Mouse (Mus musculus) c-Kit-positive CD71-positive TER-119-negative erythroid progenitor cells, embryonic 14.5 days (primary cell): ENCODE measurements around the gene Lrmda.

ENCODE experiments used
- DNase-seq: peaks from one replicate; pipeline ENCODE4 v3.0.0-alpha.2; 2013; ENCODE audit warnings: low read depth

Gene Lrmda

GRCm38 (mm10) chr14:22649985-22650984 lies 630.8 kb downstream of the Lrmda start:
- no peak for DNase-seq

GRCm38 (mm10) chr14:22651131-22651952 lies 631.8 kb downstream of the Lrmda start:
- DNase-seq = no peak

DNA sequence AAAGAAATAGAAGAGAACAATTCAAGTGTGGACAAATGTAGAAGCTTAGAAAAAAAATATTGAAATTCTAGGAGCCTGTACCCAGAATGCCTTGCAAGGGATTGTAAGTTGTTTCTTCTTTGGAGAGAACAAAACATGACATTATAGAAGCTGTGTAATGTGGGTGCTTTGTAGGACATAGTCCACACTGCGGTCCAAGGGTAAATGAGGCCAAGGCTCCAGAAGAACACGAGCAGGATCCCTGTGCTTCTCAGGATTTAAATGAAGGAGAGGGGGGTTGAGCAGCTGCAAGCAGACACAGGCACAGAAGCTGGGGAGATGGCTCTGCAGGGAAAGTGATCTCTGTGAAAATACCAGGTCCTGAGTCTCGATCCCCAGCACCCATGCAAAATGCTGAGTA lies 643.0 kb downstream of the Lrmda start:
- no peak for DNase-seq

DNA sequence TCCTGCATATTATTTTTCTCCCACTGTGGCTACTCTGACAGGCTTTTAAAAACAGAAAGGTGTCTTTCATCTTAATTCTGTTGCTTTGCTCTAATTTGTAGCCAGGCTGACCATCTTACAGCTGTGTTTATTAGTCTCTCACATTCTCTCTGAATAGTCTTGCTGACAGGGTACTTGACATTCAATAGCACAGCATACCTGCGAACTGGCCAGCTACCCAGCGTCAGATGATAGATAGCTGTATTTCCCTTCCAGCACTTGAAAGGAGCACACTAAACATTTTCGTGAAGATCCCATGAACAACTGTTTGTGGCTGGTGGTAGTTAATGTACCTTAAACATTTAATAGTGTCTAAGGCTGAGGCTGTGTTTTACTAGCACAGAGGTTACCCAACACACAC lies 646.9 kb downstream of the Lrmda start:
- DNase-seq = no peak

DNA sequence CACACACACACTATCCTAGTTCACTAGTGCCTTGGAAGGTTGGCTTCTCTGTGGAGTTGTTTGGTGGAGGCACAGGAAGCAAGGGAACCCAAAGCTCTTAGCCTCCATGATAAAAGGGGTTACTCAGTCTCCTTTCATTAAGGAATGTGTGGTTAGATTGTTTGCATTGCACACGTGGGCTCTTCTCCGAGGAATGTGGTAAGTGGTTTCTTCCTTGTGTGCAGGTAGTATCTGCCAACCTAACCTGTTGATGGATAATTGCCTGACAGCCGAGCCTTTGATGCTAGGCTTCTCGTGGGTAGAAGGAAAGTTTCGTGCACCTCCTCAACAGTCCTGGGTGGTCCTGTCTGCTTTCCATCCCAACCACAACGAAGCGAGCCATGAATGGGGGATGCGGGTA lies 648.8 kb downstream of the Lrmda start:
- DNase-seq = no peak

GRCm38 (mm10) chr14:22668711-22669110 lies 649.2 kb downstream of the Lrmda start:
- no peak for DNase-seq

DNA sequence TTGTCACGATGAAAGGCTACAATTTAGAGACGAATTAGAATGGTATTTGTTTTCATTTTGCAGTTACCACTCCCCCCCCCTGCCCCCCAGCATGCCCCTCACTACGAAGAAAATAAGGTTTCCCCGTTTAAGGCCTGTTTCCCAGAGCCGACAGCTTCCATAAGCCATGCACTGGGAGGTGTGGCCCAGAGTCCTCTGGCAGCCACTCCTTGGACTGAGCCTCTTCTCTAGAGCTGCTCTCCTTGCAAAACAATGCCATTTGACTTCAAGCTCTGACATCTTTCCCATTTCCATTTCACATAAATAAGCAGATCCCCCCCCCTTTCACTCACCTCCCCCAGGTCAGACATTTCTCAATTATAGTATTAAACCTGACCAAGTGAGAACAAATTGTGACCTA lies 654.1 kb downstream of the Lrmda start:
- no peak for DNase-seq

DNA sequence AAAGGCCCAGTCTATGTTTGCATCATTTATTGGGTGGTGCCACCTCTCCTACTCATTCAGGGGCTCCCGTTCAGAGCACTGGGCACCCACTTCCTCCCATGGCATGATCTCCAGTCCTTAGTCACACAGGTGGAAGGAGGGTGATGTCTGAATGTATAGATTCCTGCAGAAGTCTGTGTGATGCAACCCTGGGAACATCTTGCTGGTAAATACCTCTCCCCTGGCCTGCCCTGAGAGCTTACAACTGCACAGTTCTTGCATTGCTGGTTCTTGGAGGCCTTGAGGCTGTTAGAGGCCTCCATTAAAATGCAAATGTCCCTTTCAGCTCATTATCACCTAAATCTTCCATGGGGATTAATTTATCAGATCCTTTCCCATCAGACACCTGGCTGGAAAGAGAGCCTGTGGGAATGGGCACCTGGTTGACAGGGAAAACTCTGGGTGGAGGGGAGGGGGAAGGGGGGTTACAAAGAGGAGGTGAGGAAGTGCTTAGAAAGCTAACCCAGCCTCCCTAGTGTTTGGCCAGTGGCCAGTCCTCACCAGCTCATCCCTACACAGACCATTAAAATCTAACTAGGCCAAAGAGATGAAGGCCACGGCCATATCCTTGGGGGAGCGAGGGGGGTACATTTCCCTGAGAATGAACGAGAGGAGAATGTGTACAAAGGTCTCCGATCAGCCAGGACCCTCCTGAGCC lies 659.6 kb downstream of the Lrmda start:
- DNase-seq = no peak

DNA sequence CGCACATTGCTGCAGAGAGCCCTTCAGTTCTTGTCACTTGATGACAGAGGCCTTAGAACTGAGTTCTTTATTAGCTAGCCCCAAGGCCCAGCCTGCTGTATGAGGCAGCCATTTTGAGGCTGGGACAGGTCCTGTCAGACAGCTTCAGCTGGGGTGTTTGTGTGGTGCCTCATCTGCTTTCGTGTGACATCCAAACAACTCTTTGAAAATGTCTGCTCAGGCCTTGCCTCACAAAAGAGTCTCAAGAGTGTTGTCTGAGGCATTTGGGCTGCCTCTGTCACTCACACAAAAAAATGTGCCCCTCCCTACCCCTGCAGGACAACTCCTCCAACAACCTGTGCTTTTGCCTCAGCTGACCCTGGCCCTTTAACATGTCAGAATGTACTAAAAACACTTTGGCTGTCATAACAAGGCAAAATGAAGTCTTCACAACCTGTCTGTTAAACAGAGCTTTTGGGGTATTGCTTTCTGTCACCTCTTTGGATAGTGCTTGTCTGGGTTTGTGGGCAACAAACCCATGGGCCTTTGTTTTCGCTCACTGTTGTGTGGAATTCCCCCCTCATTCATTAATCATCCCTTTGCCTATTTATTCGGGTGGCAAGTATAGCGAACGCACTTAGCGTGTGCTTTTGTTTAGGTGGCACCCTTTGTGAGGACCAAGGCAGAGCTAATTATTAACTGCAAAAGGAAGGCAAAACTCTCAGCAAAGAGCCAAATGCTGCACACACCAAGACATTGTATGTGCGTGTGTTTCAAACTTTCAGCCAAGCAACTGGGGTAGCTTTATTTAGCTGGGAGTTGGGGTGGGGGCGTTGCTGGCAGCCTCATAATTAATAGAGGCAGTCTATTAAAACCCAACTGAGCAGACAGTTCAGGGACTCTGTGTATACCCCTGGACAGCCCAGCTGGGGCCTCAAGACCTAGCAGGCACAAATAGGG lies 660.5 kb downstream of the Lrmda start:
- DNase-seq = no peak

- no peak for DNase-seq
Observed at GRCm38 (mm10) chr14:22686886-22687285, 667.4 kb downstream of the Lrmda start.

- no peak for DNase-seq
Observed at GRCm38 (mm10) chr14:22688399-22688798, 668.9 kb downstream of the Lrmda start.

GRCm38 (mm10) chr14:22695448-22695847 lies 675.9 kb downstream of the Lrmda start:
- DNase-seq = no peak

DNA sequence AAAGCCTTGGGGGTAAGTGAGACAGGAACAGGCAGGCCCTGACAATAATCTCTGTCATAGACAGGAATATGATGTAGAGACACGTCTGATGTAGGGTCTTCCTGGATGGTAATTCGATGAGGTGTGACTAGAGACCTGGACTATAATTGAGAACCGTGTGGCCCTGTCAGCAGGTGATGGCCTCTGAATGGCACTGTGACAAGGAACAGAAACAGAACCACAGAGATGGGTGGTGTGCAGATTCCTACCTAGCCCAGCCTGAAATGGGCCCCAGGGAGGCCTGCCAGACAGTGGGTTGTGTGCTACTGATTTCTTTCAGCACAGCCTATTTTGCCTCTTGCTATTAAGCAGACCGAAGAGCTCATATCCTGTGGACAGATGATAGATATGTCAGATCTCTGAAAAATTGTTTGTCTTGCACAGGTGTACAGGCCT lies 676.4 kb downstream of the Lrmda start:
- no peak for DNase-seq

DNA sequence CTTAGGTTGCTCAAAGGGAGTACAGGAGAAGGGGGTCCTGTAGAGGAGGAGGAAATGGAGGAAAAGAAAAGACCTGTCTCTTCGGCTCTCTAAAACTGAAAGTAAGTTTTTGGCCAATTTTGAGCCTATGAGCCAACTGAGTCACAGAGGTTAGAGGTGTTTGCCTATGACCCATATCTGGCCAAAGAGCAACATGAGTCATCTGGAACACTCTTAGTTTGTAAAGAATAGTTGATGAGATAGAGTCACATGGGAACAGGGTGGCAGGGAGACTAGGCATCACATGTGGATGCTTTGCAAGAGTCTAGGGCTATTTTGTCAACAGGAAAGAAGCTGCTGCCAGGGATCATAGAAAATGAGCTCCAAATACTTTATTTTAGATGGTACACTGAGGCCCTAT lies 680.7 kb downstream of the Lrmda start:
- no peak for DNase-seq

GRCm38 (mm10) chr14:22700690-22701089 lies 681.2 kb downstream of the Lrmda start:
- no peak for DNase-seq

GRCm38 (mm10) chr14:22707958-22708701 lies 688.6 kb downstream of the Lrmda start:
- DNase-seq = no peak

- DNase-seq = no peak
Observed at GRCm38 (mm10) chr14:22710071-22710661, 690.7 kb downstream of the Lrmda start.

DNA sequence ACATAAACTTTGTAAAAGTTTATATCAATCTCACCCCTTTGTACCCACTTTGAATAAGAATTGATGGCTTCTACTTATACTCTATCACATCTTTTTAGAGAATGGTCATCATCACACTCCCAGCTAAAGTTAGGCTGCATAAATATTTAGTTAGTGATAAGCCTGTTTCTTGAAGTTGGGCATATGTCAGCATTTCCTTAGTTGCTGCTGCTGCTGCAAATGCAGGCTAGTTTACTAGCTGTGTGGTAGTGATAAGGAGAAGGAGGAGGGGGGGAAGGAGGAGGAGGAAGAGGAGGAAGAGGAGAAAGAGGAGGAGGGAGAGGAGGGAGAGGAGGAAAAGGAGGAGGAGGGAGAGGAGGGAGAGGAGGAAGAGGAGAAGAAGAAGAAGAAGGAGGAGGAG lies 692.9 kb downstream of the Lrmda start:
- no peak for DNase-seq

GRCm38 (mm10) chr14:22715581-22716378 lies 696.3 kb downstream of the Lrmda start:
- DNase-seq = no peak
